Mouse (Mus musculus) lung, postnatal 36 days (tissue): ENCODE data around the gene H1foo.
A peak's percentile ranks its signal among the peaks of the same experiment; 100 is the strongest.

Experiments
- DNase-seq: peaks from one replicate; pipeline ENCODE4 v3.0.0; 2022; ENCODE audit warnings: mixed read lengths

Gene H1foo

DNA sequence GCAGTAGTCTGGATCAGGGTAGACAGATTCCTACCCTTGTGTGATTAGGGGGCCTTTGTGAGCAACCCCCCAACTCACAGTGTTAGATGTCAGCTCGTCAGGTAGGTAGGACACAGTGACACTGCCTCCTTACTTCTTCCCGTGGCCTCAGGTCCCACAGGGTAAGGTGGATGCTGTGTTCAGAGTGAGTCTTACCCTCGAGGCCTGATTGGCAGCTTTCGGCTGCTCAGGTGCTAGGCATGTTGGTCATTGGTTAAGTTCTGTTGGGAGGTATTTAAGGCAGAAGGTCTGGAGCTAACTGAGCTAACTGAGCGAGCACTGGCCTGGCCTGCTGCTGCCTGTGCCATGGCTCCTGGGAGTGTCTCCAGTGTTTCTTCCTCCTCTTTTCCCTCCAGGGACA is at the start of gene H1foo:
Gene H1foo, plus strand, starts transcription at position 301 of the 400 bp plus-strand sequence.
- DNase-seq: no peak

GRCm38 (mm10) chr6:115896346-115896745 is 48.4 kb upstream of the H1foo start:
- DNase-seq: no peak

DNA sequence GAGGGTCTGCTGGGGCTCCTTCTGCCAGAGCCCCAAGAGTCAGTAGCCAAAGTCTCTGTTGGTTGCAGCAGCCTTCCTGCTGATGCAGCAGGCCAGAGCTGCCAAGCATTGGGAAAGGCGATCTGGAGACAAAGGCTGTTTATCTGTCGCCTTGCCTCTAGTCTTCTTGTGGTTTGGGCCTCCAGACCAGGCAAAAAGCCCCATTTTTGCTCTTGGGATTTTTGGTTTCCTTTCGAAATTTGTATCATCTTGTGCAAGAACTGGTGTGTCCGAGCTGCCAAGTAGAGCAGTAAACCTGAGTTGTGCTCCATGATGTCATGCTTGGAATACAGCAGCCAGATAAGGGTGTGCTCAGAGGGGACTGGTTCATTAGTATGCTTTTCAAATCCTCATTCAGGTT is 47.6 kb upstream of the H1foo start:
- peak; percentile 56 for DNase-seq

- DNase-seq: no peak
Observed at GRCm38 (mm10) chr6:115897926-115898520, 46.7 kb upstream of the H1foo start.

GRCm38 (mm10) chr6:115901062-115901461 is 43.7 kb upstream of the H1foo start:
- peak; percentile 92 for DNase-seq

- DNase-seq: peak; percentile 68
Observed at GRCm38 (mm10) chr6:115901489-115901931, 43.2 kb upstream of the H1foo start.

DNA sequence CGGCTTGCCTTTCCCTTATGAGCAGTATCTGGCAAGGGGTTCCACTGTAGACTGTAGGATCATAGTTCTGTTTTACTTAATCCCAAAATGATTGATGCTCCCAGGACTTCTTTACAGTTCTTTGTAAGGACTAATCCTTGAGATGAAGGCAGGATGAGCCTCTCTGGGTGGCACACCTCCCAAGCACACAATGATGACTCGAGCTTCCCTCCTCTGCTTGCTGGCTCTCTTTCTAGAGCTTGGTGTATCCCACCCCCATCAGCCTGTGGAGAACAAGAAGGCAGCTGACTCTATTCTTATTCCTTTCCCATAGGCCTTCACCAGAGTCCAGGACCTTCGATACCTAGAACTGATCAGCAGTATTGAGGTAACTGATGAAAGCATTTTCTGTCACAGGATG is 42.2 kb upstream of the H1foo start:
- DNase-seq: no peak

GRCm38 (mm10) chr6:115905568-115905967 is 39.2 kb upstream of the H1foo start:
- DNase-seq: no peak

- DNase-seq: no peak
Observed at GRCm38 (mm10) chr6:115906455-115906854, 38.3 kb upstream of the H1foo start.

DNA sequence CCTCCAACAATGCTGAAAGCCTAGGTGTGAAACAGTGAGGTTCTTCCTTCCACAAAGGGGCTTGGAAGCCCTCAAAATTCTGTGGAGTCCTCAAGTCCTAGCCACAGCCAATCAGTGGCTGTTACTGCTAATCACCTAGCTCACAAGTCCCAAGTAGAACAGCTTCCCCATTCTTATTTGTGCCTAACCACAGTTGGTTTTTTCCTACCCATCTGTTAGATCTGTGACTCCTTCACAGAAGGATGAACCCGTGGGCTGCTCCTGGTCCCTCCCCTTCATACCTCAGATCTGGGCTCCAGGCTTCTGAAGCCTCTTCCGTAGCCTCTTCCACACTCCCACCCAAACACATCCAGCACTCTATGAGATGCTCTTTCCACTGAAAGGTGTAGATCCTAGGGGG is 37.9 kb upstream of the H1foo start:
- no peak for DNase-seq

GRCm38 (mm10) chr6:115908421-115908982 is 36.2 kb upstream of the H1foo start:
- DNase-seq: no peak

GRCm38 (mm10) chr6:115909052-115909451 is 35.7 kb upstream of the H1foo start:
- peak; percentile 55 for DNase-seq

- DNase-seq: peak; percentile 90
Observed at GRCm38 (mm10) chr6:115909940-115910339, 34.8 kb upstream of the H1foo start.

DNA sequence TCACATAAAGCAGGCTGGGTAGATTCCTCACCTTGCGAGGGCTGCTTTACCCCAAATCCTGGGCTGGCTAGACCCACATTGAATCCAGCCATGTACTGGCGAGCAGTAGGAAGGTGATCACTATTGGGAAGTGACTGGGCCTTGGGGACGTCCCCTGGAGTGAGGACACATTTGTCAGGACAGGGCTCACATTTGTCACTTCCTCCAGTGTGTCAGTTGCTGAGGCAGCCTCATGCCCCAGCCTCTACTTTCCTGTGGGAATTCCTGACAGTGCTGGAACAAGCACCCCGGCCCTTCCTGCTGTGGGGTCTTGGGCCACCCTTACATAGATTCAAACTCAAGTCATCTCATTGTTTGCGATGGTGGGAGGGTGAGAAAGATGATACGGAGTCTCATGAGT is 33.0 kb upstream of the H1foo start:
- DNase-seq: no peak

DNA sequence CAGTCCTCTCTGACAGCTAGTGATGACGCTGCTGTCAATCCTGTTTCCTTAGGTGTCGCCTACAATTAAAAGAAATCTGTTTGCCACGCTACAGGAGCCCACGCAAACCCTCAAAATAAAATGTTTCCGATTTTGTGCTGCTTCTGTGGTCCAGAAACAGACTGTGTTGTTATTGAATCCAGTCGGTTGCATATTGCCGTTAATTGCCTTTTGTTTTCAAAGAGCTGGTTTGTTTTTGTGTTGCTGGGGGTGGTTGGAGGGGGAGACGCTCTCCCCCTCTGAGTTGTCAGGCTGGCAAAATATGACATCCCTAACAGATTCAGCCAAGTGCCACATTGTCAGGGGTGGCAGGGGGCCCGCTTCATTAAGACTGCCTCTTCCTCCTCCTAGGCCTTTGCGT is 31.3 kb upstream of the H1foo start:
- DNase-seq: no peak

GRCm38 (mm10) chr6:115914511-115915202 is 30.1 kb upstream of the H1foo start:
- DNase-seq: no peak

DNA sequence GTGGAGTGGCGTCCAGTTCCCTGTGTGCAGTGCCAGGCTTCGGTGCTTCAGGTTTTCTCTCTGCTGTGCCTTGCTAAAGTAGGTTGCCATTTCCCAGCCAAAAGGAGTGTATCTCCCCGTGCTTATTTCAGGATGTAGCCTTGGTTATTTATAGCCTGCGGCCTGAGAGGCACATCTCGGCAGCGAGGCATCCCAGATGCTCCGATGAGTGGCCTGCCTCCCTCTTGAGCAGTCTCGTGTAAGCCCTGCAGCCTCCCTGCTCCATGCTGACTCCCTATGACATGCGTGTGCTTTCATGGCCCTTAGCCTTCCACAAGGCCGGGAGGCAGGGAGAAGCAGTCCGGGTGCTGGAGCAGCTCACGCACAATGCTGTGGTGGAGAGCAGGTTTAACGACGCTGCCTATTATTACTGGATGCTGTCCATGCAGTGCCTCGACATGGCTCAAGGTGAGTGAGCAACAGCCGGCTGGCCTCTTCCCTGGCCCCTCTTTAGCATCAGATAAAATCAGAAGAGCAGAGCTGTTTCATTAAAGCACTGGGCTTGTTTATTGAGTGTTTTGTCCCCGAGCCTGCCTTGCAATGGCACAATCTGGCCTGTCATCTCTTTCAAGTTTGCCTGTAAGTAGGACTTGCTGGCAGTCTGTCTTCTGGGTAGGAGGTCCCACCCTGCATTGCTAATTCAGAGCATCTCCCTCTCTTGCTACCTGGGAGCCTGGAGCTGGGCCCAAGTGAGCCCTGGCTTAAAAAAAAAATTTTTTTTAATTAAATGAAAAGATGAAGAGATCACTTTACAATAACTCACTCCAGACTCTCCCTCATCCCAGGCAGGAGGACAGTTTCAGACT is 28.9 kb upstream of the H1foo start:
- no peak for DNase-seq

DNA sequence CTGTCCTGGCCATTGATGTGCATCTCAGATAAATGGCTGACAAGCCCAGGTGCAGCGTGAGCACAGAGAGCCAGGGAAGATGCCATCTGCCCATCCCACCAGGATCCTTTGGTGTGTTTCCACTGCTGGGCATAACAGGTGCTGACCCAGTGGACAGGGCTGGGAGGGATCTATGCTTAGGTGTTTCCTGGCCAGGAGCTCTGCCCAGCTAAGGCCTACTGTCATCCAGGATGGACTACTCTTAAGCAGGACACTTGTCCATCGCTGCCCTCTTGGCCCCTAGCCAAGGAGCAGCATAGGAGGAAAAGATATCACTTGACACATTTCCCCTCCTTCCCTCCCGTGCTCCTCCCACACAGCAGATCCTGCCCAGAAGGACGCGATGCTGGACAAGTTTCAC is 28.1 kb upstream of the H1foo start:
- no peak for DNase-seq

DNA sequence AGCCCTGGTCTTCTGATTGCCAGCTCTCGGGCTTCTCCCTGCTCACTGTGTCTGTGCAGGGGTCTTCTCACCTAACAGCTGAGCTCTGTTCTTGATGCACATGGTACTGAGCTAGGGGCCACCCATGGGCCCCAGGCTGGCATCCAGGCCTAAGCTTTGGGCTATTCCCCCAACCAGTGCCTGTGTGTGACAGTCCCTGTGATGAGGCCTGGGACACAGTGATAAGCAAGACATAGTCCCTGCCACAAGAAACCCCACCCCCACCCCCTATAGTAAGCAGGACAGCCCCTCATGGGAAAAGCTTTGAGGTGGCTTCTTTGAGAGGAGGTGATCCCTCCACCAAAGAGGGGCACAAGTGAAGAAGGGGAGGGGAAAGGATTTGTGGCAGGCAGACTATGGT is 26.1 kb upstream of the H1foo start:
- DNase-seq: no peak

DNA sequence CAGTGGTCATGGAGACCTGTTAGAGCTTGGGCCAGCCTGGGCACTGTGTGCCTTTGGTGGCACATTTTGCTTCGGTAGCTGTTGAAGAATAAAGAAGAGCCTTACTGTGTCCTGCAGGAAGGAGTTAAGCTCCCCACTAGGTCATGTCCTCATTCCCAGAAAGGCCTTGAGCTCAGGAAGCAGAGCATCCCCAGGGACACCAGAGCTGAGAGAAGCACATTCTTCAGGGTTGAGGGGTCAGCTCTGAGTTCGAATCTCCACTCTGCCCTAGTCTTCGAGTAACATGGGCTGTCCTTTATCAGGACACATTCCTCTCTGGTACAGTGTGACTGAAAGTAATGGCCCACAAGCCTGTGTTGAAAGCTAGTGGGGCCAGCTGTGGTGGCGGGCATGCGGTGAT is 24.9 kb upstream of the H1foo start:
- no peak for DNase-seq

- peak; percentile 51 for DNase-seq
Observed at GRCm38 (mm10) chr6:115924829-115925228, 19.9 kb upstream of the H1foo start.

GRCm38 (mm10) chr6:115926416-115926815 is 18.3 kb upstream of the H1foo start:
- no peak for DNase-seq
